Mouse (Mus musculus) midbrain, embryonic 16.5 days (tissue): ENCODE measurements around the gene Kin. TPM values are rescaled to one million over a fixed set of nuclear protein-coding genes. Genes with fewer than 3 reads are reported as not detected.
A peak's percentile ranks its signal among the peaks of the same experiment; 100 is the strongest.

ENCODE experiments used
- ATAC-seq: fragments of 200-750 bp; cut with Nextera tagmentation; 2 replicates; pipeline ENCODE4 v1.8.0; 2017; ENCODE audit warnings: moderate TSS enrichment
- H3K27ac ChIP-seq: fragments of 300-500 bp; sonication (generic); 2 replicates; pipeline ENCODE4 v1.5.1; 2014; ENCODE audit warnings: mild to moderate bottlenecking, low read length, mixed read lengths
- H3K27me3 ChIP-seq: fragments of 300-500 bp; sonication (generic); 2 replicates; pipeline ENCODE4 v1.6.1; 2014; ENCODE audit warnings: low read depth, low read length, mixed read lengths; ENCODE audit not compliant: control insufficient read depth, insufficient read depth
- H3K36me3 ChIP-seq: fragments of 300-500 bp; sonication (generic); 2 replicates; pipeline ENCODE4 v1.6.1; 2014; ENCODE audit warnings: mild to moderate bottlenecking, low read length, moderate library complexity, mixed read lengths; ENCODE audit not compliant: control insufficient read depth, insufficient read depth
- H3K4me1 ChIP-seq: fragments of 300-500 bp; sonication (generic); 2 replicates; pipeline ENCODE4 v1.6.1; 2014; ENCODE audit warnings: mild to moderate bottlenecking, low read length, mixed read lengths; ENCODE audit not compliant: control insufficient read depth, insufficient read depth
- H3K4me2 ChIP-seq: fragments of 300-500 bp; sonication (generic); 2 replicates; pipeline ENCODE4 v1.6.1; 2014; ENCODE audit warnings: mild to moderate bottlenecking, low read length, mixed read lengths
- H3K4me3 ChIP-seq: fragments of 300-500 bp; sonication (generic); 2 replicates; pipeline ENCODE4 v1.5.1; 2014; ENCODE audit warnings: low read depth, mild to moderate bottlenecking, low read length, moderate library complexity, mixed read lengths
- H3K9ac ChIP-seq: fragments of 300-500 bp; sonication (generic); 2 replicates; pipeline ENCODE4 v1.6.1; 2014; ENCODE audit warnings: low read depth, low read length, mixed read lengths
- H3K9me3 ChIP-seq: fragments of 300-500 bp; sonication (generic); replicated peaks from 2 replicates; pipeline ENCODE4 v1.6.1; 2014; ENCODE audit warnings: mild to moderate bottlenecking, low read length, mixed read lengths; ENCODE audit not compliant: control insufficient read depth, poor library complexity, severe bottlenecking
- WGBS: fragments of 180-500 bp; shearing (Covaris S2); extraction: QIAGEN DNeasy Blood & Tissue Kit; methylation state at CpG from one replicate; pipeline ENCODE4 v1.1.7; 2014; 5-methylcytosine and 5-hydroxymethylcytosine counted together
- polyA plus RNA-seq: library from polyadenylated mRNA; unstranded; fragments of >200 nt; fragmentation: Nextera tagmentation; extraction: Ambion mirVana; gene quantifications from 2 replicates; pipeline ENCODE4 v1.2.1, GENCODE M21; 2015

Gene Kin
- polyA plus RNA-seq, 1 experiment from 2014 or later: 27.4 TPM

- H3K27me3 ChIP-seq: no peaks in the 10 kb centered on the region
- no peaks in the 10 kb centered on the region for H3K9me3 ChIP-seq
- no peak overlapping the region for H3K4me3 ChIP-seq
- no peak overlapping the region for H3K27ac ChIP-seq
- H3K36me3 ChIP-seq: peaks cover 6% of the 10 kb centered on the region; the same call in 1 of the 2 replicates
- no peak overlapping the region for H3K4me2 ChIP-seq
- 34% methylated on average over 9 of the region's 9 CpGs for WGBS
- no peak overlapping the region for H3K9ac ChIP-seq
- H3K4me1 ChIP-seq: no peaks in the 10 kb centered on the region
- no peak for ATAC-seq
These were observed 18.3 kb downstream of the Kin start for GRCm38 (mm10) chr2:10098598-10099215.

DNA sequence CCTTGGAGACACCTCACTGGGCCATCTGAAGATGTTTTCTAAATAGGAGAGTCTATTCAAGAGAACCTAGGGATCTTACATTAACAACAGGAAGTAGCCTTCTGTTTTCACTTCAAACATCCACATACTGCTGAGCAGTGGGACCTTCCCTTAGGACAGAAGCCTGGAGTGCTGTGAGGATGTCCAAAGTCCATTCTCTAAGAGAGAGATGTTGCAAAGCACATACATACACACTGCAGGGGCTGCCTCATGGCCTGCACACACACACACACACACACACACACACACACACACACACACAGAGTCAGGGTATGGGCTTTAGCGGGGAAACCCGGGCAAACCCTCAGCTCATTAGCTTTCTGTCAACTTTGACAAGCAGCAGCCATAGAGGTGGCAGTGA lies 20.1 kb downstream of the Kin start:
- Histone ChIP-seq H3K9me3 (no peaks in the 10 kb centered on the region), H3K4me3 (no peak overlapping the region), H3K27me3 (no peaks in the 10 kb centered on the region), H3K4me2 (no peak overlapping the region), H3K36me3 (no peaks in the 10 kb centered on the region), H3K27ac (no peak overlapping the region), H3K9ac (no peak overlapping the region), H3K4me1 (no peaks in the 10 kb centered on the region)
- 75% methylated on average over 2 of the region's 2 CpGs for WGBS
- no peak; the same call in 1 of the 2 replicates for ATAC-seq

GRCm38 (mm10) chr2:10101180-10101579 lies 20.8 kb downstream of the Kin start:
- Histone ChIP-seq H3K4me2 (no peak overlapping the region), H3K9ac (no peak overlapping the region), H3K9me3 (no peaks in the 10 kb centered on the region), H3K27ac (no peak overlapping the region), H3K4me1 (no peaks in the 10 kb centered on the region), H3K27me3 (no peaks in the 10 kb centered on the region), H3K4me3 (no peak overlapping the region), H3K36me3 (no peaks in the 10 kb centered on the region)
- WGBS: 34% methylated on average over 6 of the region's 6 CpGs
- 0 out of 2 replicates have a peak, but pooled peaks have one; percentile 40 for ATAC-seq

DNA sequence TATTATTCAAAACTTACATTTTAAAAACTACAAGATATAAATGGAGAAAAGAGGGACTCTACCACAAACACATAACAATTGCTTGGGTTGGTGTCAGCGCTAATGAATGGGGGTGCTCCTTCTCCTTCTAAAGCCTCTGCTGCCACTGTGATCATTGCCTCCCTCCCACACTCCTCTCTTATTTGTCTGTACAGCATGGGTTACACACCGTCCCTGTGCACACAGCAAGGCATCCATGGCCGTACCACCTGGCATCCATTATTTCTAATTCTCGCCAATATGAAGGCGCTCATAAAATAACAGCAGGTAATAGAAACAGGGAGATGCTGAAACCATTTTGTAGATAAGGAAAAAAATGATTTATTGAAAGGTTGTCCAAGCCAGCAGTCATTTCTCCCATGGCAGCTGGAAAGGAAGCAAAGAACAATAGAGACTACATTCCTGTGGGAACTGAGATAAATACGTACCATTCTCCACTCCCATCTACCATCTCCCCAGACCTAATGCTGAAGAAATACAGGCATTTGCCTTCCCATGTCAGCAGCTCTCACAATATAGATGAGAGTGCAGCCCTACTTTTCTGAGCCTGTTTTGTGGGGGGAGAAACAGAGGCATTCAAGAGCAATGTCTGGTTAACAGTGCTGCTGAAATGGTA lies 28.3 kb downstream of the Kin start:
- no peak overlapping the region for H3K27ac ChIP-seq
- H3K4me1 ChIP-seq: no peaks in the 10 kb centered on the region; the same call in 1 of the 2 replicates
- no peak overlapping the region for H3K4me3 ChIP-seq
- no peak overlapping the region for H3K4me2 ChIP-seq
- no peak overlapping the region for H3K9ac ChIP-seq
- H3K9me3 ChIP-seq: no peaks in the 10 kb centered on the region
- WGBS: 74% methylated on average over 6 of the region's 6 CpGs
- no peak for ATAC-seq
- H3K36me3 ChIP-seq: no peaks in the 10 kb centered on the region
- no peaks in the 10 kb centered on the region for H3K27me3 ChIP-seq

DNA sequence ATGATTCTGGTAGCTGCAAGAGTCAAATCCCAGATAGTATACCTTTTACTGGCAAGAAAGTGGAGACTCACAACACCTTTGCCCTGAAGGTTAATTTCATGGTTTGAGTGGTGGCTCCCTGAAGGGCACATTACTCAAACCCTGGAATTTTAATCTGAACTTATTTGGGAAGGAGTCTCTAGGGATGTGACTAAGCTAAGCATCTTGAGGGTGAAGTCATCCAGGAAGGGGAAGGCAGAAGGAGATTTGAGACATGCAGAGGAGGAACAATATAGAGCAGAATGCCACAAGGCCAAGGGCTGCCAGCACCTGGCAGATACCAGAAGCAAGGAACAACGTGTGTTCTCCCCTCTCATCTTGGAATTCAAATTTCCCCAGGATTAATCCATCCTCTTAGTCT lies 38.4 kb downstream of the Kin start:
- Histone ChIP-seq H3K9me3 (no peaks in the 10 kb centered on the region), H3K9ac (no peak overlapping the region), H3K4me2 (no peak overlapping the region), H3K27ac (no peak overlapping the region), H3K4me3 (no peak overlapping the region), H3K4me1 (no peaks in the 10 kb centered on the region), H3K27me3 (no peaks in the 10 kb centered on the region), H3K36me3 (no peaks in the 10 kb centered on the region)
- 60% methylated on average over 1 of the region's 1 CpGs for WGBS
- no peak for ATAC-seq

DNA sequence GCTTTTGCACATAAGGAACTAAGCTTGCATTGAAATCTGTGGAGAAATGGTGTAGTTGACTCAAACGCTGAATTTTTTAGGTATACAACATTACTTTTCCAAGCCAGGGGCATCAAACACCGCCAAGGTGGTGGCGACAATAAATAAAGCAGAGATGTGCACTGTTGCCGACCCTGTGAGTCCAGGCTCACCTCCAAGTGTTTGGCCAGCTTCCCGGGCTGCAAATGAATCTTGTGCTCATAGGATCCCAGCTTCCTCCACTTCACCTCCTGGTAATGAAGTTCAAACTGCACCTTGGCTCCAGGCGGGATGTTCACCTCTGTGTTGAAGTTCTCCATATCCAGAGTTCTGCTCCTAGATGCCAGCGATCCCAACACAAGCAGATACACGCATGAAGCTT lies 38.9 kb downstream of the Kin start:
- no peak for ATAC-seq
- no peaks in the 10 kb centered on the region for H3K4me1 ChIP-seq
- H3K36me3 ChIP-seq: no peaks in the 10 kb centered on the region
- H3K9me3 ChIP-seq: no peaks in the 10 kb centered on the region
- WGBS: 91% methylated on average over 8 of the region's 8 CpGs
- no peak overlapping the region for H3K4me3 ChIP-seq
- no peak overlapping the region for H3K4me2 ChIP-seq
- no peaks in the 10 kb centered on the region for H3K27me3 ChIP-seq
- no peak overlapping the region for H3K27ac ChIP-seq
- H3K9ac ChIP-seq: no peak overlapping the region

- ATAC-seq: no peak
- no peaks in the 10 kb centered on the region for H3K4me1 ChIP-seq
- no peak overlapping the region for H3K4me3 ChIP-seq
- no peak overlapping the region for H3K4me2 ChIP-seq
- no peaks in the 10 kb centered on the region for H3K27me3 ChIP-seq
- no peaks in the 10 kb centered on the region for H3K9me3 ChIP-seq
- WGBS: 61% methylated on average over 3 of the region's 3 CpGs
- no peak overlapping the region for H3K9ac ChIP-seq
- no peaks in the 10 kb centered on the region for H3K36me3 ChIP-seq
- no peak overlapping the region for H3K27ac ChIP-seq
These were observed 41.4 kb downstream of the Kin start for GRCm38 (mm10) chr2:10121826-10122225.

- Histone ChIP-seq H3K4me1 (no peaks in the 10 kb centered on the region), H3K36me3 (no peaks in the 10 kb centered on the region), H3K4me3 (no peak overlapping the region), H3K9me3 (no peaks in the 10 kb centered on the region), H3K4me2 (no peak overlapping the region), H3K27ac (no peak overlapping the region), H3K9ac (no peak overlapping the region), H3K27me3 (no peaks in the 10 kb centered on the region)
- no peak for ATAC-seq
- 96% methylated on average over 4 of the region's 4 CpGs for WGBS
These were observed 45.7 kb downstream of the Kin start for GRCm38 (mm10) chr2:10126122-10126521.

DNA sequence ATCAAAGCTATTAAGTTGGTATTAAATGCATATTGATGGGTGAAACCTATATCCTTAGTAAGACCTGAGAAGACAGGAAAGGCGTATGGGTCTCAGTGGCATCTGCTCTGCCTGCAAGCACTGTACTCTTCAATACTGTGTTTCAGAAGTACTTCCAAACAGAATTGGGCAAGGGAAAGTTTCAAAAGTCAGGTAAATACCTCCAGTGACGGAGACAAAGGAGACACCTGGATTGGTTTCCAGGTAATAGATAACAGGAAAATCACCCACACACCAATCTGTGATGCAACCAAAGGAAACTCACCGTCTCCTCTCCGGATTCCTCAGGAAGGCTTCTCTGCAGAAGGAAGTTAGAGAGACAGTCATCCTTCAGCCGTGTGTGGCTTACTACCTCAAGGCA lies 47.1 kb downstream of the Kin start:
- H3K4me1 ChIP-seq: no peaks in the 10 kb centered on the region
- no peak overlapping the region for H3K27ac ChIP-seq
- ATAC-seq: no peak
- H3K4me3 ChIP-seq: no peak overlapping the region
- WGBS: 91% methylated on average over 5 of the region's 5 CpGs
- no peaks in the 10 kb centered on the region for H3K36me3 ChIP-seq
- H3K9ac ChIP-seq: no peak overlapping the region
- no peak overlapping the region for H3K4me2 ChIP-seq
- no peaks in the 10 kb centered on the region for H3K9me3 ChIP-seq
- H3K27me3 ChIP-seq: no peaks in the 10 kb centered on the region
